Mouse (Mus musculus) erythroblast, embryonic 14.5 days (primary cell): ENCODE measurements around the gene Prss12.

Experiments used
- GATA1 ChIP-seq: IDR thresholded peaks from 2 replicates; pipeline ENCODE4 v1.6.1; 2012; ENCODE audit warnings: low read length, inconsistent platforms, mixed read lengths
- TAL1 ChIP-seq: IDR thresholded peaks from 3 replicates; pipeline ENCODE4 v1.6.1; 2012; ENCODE audit warnings: low read length, inconsistent platforms, mixed read lengths

GRCm38 (mm10) chr3:123444466-123444865 is 2.2 kb upstream of the Prss12 start:
- TF ChIP-seq GATA1 (no peak), TAL1 (no peak)
